Mouse (Mus musculus) cortical plate, adult 2 months (tissue): Measurements from ENCODE around the gene Gigyf1.

Experiments used
- CTCF ChIP-seq: fragments of 200-500 bp; IDR thresholded peaks from 2 replicates; pipeline ENCODE4 v1.5.1; 2011; ENCODE audit warnings: mild to moderate bottlenecking, control low read depth, low read length; ENCODE audit not compliant: insufficient read depth; ENCODE audit errors: extremely low read depth
- POLR2A ChIP-seq: fragments of 200-500 bp; IDR thresholded peaks from 2 replicates; pipeline ENCODE4 v1.6.1; 2011; ENCODE audit warnings: mild to moderate bottlenecking, low read length, control low read depth; ENCODE audit not compliant: insufficient read depth; ENCODE audit errors: extremely low read depth

DNA sequence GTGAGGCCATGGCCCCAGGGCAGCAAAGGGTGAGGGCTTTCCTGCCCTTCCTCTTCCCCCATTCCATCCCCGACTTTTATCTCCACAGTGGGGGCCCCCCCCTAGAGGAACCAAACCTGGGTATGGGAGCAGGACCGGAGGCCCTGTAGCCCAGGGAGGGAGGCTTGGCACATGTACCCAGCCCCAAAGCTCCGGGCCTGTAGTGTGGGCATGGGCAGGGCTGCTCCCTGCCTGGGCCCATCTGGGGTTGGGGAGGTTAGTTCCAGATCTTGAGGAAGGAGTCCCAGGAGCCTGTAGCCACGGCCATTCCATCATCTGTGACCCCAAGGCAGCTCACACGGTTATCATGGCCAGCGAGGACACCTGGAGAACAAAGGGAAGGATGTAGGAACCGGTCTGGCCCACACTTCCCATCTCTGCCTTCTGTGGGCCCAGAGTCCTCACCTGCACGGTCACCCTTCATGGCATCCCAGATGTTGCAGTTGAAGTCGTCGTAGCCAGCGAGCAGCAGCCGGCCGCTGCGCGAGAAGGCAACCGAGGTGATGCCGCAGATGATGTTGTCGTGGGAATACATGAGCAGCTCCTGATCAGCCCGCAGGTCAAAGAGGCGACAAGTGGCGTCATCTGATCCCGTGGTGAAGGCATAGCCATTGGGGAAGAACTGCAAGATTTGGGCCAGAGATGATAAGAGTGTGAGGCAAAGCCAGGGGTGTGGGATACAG is 10.1 kb downstream of the Gigyf1 start:
- TF ChIP-seq CTCF (no peak), POLR2A (no peak)
